Mouse (Mus musculus) stomach, embryonic 15.5 days (tissue): Measurements from ENCODE around the gene Ret. TPM values are rescaled to one million over a fixed set of nuclear protein-coding genes. Genes with fewer than 3 reads are reported as not detected.

Experiments
- ATAC-seq: fragments of 200-750 bp; cut with Nextera tagmentation; 2 replicates; pipeline ENCODE4 v1.8.0; 2017; ENCODE audit warnings: low read depth, moderate number of reproducible peaks, moderate TSS enrichment; ENCODE audit not compliant: insufficient read depth, low FRiP score
- H3K27ac ChIP-seq: fragments of 300-500 bp; sonication (generic); 2 replicates; pipeline ENCODE4 v1.5.1; 2015; ENCODE audit warnings: mild to moderate bottlenecking, inconsistent platforms
- H3K27me3 ChIP-seq: fragments of 300-500 bp; sonication (generic); replicated peaks from 2 replicates; pipeline ENCODE4 v1.6.1; 2015; ENCODE audit warnings: inconsistent platforms
- H3K36me3 ChIP-seq: fragments of 300-500 bp; sonication (generic); 2 replicates; pipeline ENCODE4 v1.6.1; 2015; ENCODE audit warnings: inconsistent platforms
- H3K4me1 ChIP-seq: fragments of 300-500 bp; sonication (generic); 2 replicates; pipeline ENCODE4 v1.6.1; 2015; ENCODE audit warnings: inconsistent platforms
- H3K4me2 ChIP-seq: fragments of 300-500 bp; sonication (generic); 2 replicates; pipeline ENCODE4 v1.6.1; 2015; ENCODE audit warnings: mild to moderate bottlenecking, inconsistent platforms
- H3K4me3 ChIP-seq: fragments of 300-500 bp; sonication (generic); replicated peaks from 2 replicates; pipeline ENCODE4 v1.5.1; 2015; ENCODE audit warnings: inconsistent platforms
- H3K9ac ChIP-seq: fragments of 300-500 bp; sonication (generic); 2 replicates; pipeline ENCODE4 v1.6.1; 2015; ENCODE audit warnings: inconsistent platforms
- H3K9me3 ChIP-seq: fragments of 300-500 bp; sonication (generic); 2 replicates; pipeline ENCODE4 v1.6.1; 2016; ENCODE audit warnings: inconsistent platforms
- WGBS: fragments of 180-500 bp; shearing (Covaris S2); methylation state at CpG from one replicate; pipeline ENCODE4 v1.1.7; 2015; 5-methylcytosine and 5-hydroxymethylcytosine counted together
- polyA plus RNA-seq: library from polyadenylated mRNA; unstranded; fragments of >200 nt; fragmentation: Nextera tagmentation; extraction: Ambion mirVana; gene quantifications from 2 replicates; pipeline ENCODE4 v1.2.1, GENCODE M21; 2015

The Ret gene
- polyA plus RNA-seq, 1 experiment from 2014 or later, result 15.3 TPM

DNA sequence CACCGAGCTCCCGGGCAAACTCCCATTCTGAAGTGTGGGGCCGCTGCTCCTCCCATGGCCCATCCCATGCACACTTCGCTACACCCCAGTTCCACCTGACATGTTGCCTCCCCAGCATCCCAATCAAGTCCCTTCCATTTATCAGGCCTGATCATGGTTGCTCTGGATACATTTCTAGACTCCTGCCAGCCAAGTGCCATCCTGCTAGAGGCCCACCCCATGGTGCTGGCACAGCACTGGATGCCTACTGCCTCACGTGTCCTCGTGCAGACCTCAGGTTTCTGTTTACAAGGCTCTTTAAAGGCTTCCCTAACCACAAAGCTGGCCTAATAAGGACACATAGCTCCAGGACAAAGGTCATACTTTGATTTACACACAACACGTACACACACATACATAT is 26.1 kb downstream of the Ret start:
- no peak for ATAC-seq
- H3K9ac ChIP-seq, result no peak overlapping the region
- H3K36me3 ChIP-seq, result no peaks in the 10 kb centered on the region
- no peak overlapping the region for H3K27ac ChIP-seq
- 88% methylated on average over 7 of the region's 7 CpGs for WGBS
- H3K27me3 ChIP-seq, result no peaks in the 10 kb centered on the region
- no peaks in the 10 kb centered on the region for H3K4me1 ChIP-seq
- H3K4me3 ChIP-seq, result no peak overlapping the region
- H3K9me3 ChIP-seq, result no peaks in the 10 kb centered on the region
- H3K4me2 ChIP-seq, result no peak overlapping the region

DNA sequence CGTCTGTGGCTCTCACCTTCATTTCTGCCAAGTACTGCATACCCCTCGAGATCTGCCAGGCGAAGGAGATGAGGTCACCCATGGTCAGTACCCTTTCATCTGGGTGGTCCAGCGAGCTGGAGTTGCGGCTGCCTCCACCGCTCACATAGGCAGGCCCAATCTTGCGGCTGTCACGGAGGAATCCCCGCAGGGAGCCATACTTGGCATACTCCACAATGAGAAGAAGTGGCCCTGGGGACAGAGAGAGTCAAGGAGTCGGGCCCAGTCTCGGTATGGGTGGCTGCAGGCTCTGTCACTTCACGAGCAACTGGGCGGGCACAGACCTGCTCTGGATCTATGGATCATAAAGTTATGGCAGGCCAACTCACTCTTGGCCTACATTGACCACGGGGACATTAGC is 29.4 kb downstream of the Ret start:
- no peaks in the 10 kb centered on the region for H3K4me1 ChIP-seq
- no peak overlapping the region for H3K9ac ChIP-seq
- H3K4me3 ChIP-seq, result no peak overlapping the region
- no peaks in the 10 kb centered on the region for H3K27me3 ChIP-seq
- no peak overlapping the region for H3K4me2 ChIP-seq
- H3K9me3 ChIP-seq, result no peaks in the 10 kb centered on the region
- H3K27ac ChIP-seq, result no peak overlapping the region
- no peaks in the 10 kb centered on the region for H3K36me3 ChIP-seq
- no peak for ATAC-seq
- WGBS, result 84% methylated on average over 14 of the region's 14 CpGs

DNA sequence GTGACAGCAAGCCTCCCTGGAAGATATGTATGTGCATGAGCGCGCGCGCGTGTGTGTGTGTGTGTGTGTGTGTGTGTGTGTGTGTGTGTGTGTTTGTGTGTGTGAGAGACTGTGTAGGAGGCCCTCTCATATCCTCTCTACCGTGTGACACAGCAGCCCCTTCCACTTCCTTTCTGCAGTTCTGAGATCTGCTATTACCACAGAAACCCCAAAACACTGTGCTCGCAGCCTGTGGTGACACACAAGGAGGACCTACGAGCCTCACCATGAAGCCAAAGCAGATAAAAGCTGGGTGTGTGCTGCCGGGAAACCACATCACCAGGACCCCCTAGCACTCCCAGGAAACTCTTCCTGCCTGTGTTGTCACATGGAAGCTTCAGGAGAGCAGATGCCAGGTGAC is 30.5 kb downstream of the Ret start:
- 77% methylated on average over 9 of the region's 9 CpGs for WGBS
- H3K4me3 ChIP-seq, result no peak overlapping the region
- no peaks in the 10 kb centered on the region for H3K9me3 ChIP-seq
- no peak overlapping the region for H3K27ac ChIP-seq
- H3K27me3 ChIP-seq, result no peaks in the 10 kb centered on the region
- H3K36me3 ChIP-seq, result no peaks in the 10 kb centered on the region
- H3K4me2 ChIP-seq, result no peak overlapping the region
- no peak for ATAC-seq
- no peaks in the 10 kb centered on the region for H3K4me1 ChIP-seq
- no peak overlapping the region for H3K9ac ChIP-seq

- WGBS, result 85% methylated on average over 1 of the region's 1 CpGs
Measured at GRCm38 (mm10) chr6:118165516-118165915, 32.0 kb downstream of the Ret start.

GRCm38 (mm10) chr6:118164691-118165090 is 32.8 kb downstream of the Ret start:
- Histone ChIP-seq H3K36me3 (no peaks in the 10 kb centered on the region), H3K4me2 (no peak overlapping the region), H3K9me3 (no peaks in the 10 kb centered on the region), H3K27ac (no peak overlapping the region), H3K9ac (no peak overlapping the region), H3K4me1 (no peaks in the 10 kb centered on the region), H3K4me3 (no peak overlapping the region), H3K27me3 (no peaks in the 10 kb centered on the region)
- WGBS, result 55% methylated on average over 8 of the region's 8 CpGs
- ATAC-seq, result no peak

More at GRCm38 (mm10) chr6:118165516-118165915, 32.0 kb downstream of the Ret start:
- Histone ChIP-seq H3K4me1 (no peaks in the 10 kb centered on the region), H3K9ac (no peak overlapping the region), H3K36me3 (no peaks in the 10 kb centered on the region), H3K27ac (no peak overlapping the region), H3K4me3 (no peak overlapping the region), H3K4me2 (no peak overlapping the region), H3K9me3 (no peaks in the 10 kb centered on the region), H3K27me3 (no peaks in the 10 kb centered on the region)
- ATAC-seq, result no peak

DNA sequence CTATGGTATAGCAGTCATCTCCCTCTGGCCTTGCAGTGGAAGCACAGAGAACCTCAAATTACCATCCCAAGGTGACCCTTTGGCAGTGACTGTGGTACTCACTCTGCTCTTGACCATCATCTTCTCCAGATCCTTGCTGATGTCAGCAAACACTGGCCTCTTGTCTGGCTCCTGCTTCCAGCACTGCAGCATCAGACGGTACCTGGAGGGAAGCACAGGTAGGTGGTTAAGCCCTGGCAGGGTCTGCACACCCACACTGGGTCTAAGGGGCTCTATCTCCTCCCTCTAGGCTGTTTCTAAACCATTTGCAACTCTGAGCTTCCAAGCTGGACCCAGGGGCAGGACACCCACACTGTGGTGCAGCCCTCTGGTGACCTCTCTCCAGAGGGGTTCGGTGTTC is 34.4 kb downstream of the Ret start:
- Histone ChIP-seq H3K36me3 (no peaks in the 10 kb centered on the region), H3K9ac (no peak overlapping the region), H3K27me3 (no peaks in the 10 kb centered on the region), H3K4me3 (no peak overlapping the region), H3K27ac (no peak overlapping the region), H3K4me2 (no peak overlapping the region), H3K9me3 (no peaks in the 10 kb centered on the region), H3K4me1 (no peaks in the 10 kb centered on the region)
- WGBS, result 89% methylated on average over 2 of the region's 2 CpGs
- ATAC-seq, result no peak

- no peaks in the 10 kb centered on the region for H3K4me1 ChIP-seq
- no peaks in the 10 kb centered on the region for H3K36me3 ChIP-seq
- 85% methylated on average over 12 of the region's 12 CpGs for WGBS
- H3K4me2 ChIP-seq, result no peak overlapping the region
- no peaks in the 10 kb centered on the region for H3K9me3 ChIP-seq
- H3K27ac ChIP-seq, result no peak overlapping the region
- H3K9ac ChIP-seq, result no peak overlapping the region
- ATAC-seq, result no peak
- H3K27me3 ChIP-seq, result no peaks in the 10 kb centered on the region
- H3K4me3 ChIP-seq, result no peak overlapping the region
Measured at GRCm38 (mm10) chr6:118162457-118163082, 34.9 kb downstream of the Ret start.

GRCm38 (mm10) chr6:118153091-118153490 is 44.4 kb downstream of the Ret start:
- H3K9ac ChIP-seq, result no peak overlapping the region
- ATAC-seq, result no peak
- H3K27ac ChIP-seq, result no peak overlapping the region
- no peaks in the 10 kb centered on the region for H3K9me3 ChIP-seq
- H3K36me3 ChIP-seq, result no peaks in the 10 kb centered on the region
- H3K4me1 ChIP-seq, result no peaks in the 10 kb centered on the region
- no peaks in the 10 kb centered on the region for H3K27me3 ChIP-seq
- WGBS, result 88% methylated on average over 5 of the region's 5 CpGs
- no peak overlapping the region for H3K4me2 ChIP-seq
- no peak overlapping the region for H3K4me3 ChIP-seq

DNA sequence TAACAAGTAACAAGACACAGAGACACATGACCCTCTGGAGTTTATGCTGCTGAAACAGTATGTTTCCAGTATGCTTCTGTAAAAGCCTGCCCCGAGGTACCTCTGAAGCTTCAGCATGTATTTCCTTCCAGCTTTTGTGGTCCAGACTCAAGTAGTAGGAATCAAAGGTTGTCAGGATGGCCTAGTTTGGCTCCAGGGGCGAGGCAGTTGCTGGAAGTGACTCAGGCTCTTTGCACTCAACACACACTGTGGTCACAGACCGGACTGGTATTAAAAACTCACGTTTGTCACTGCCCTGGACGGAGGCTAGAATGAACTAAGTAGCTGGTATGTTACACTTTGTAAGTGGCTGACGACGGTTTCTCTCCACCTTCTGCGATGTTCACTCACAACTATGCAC is 46.5 kb downstream of the Ret start:
- Histone ChIP-seq H3K27ac (no peak overlapping the region), H3K36me3 (no peaks in the 10 kb centered on the region), H3K4me2 (no peak overlapping the region), H3K4me3 (no peak overlapping the region), H3K27me3 (no peaks in the 10 kb centered on the region), H3K4me1 (no peaks in the 10 kb centered on the region), H3K9ac (no peak overlapping the region), H3K9me3 (no peaks in the 10 kb centered on the region)
- no peak for ATAC-seq
- WGBS, result 71% methylated on average over 8 of the region's 8 CpGs

DNA sequence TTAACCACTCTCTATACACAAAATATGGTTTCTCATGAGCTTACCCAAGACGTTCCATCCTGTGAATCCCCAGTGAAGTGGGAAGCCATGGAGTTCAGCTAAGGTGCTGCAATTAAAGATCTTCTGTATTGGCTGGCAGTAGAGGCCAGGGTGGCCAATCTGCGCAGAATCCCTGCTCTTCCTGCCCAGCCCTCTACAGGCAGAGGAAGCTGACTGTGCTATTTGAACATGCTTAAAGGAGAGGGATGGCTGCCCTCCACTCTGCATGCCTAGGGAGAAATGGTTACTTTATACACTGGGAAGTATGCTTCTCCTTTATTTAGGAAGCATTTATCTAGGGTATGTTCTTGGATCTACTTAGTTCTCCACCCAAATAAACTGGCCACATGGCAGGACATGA is 47.0 kb downstream of the Ret start:
- H3K4me3 ChIP-seq, result no peak overlapping the region

GRCm38 (mm10) chr6:118150128-118150527 is 47.4 kb downstream of the Ret start:
- 77% methylated on average over 4 of the region's 4 CpGs for WGBS
- Histone ChIP-seq H3K4me1 (no peaks in the 10 kb centered on the region), H3K27ac (no peak overlapping the region), H3K4me2 (no peak overlapping the region), H3K9me3 (no peaks in the 10 kb centered on the region), H3K9ac (no peak overlapping the region), H3K4me3 (no peak overlapping the region), H3K27me3 (no peaks in the 10 kb centered on the region), H3K36me3 (no peaks in the 10 kb centered on the region)
- no peak for ATAC-seq

More for the DNA sequence above, 47.0 kb downstream of the Ret start:
- Histone ChIP-seq H3K4me1 (no peaks in the 10 kb centered on the region), H3K4me2 (no peak overlapping the region), H3K9me3 (no peaks in the 10 kb centered on the region), H3K27me3 (no peaks in the 10 kb centered on the region), H3K27ac (no peak overlapping the region), H3K36me3 (no peaks in the 10 kb centered on the region), H3K9ac (no peak overlapping the region)
- 83% methylated on average over 2 of the region's 2 CpGs for WGBS
- ATAC-seq, result no peak

DNA sequence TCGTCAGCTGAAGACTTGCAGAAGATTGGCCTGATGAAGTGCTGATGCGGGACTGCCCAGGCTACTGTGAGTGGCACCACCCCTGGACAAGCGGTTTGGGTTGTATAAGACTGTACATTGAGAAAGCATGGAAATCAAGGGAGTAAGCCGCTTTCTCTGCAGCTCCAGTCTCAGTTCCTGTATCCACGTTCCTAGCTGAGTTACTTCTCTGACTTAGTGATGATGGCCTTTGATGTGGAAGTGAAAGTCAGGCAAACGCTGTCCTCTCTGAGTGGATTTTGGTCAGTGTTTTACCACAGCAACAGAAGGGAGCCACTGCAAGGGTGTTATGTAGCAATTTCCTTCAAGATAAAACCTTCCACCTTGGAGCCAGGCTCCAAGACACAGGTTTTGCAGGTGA is 56.6 kb downstream of the Ret start:
- H3K4me1 ChIP-seq, result 0 out of 2 replicates have a peak, but pooled peaks cover 3% of the 10 kb centered on the region
- H3K36me3 ChIP-seq, result no peaks in the 10 kb centered on the region
- 72% methylated on average over 6 of the region's 6 CpGs for WGBS
- ATAC-seq, result no peak
- no peak overlapping the region for H3K9ac ChIP-seq
- no peaks in the 10 kb centered on the region for H3K27me3 ChIP-seq
- no peak overlapping the region for H3K4me2 ChIP-seq
- no peak overlapping the region for H3K27ac ChIP-seq
- H3K4me3 ChIP-seq, result no peak overlapping the region
- no peaks in the 10 kb centered on the region for H3K9me3 ChIP-seq
